Mouse (Mus musculus) spleen, postnatal 4 days (tissue): ENCODE data around the gene Camk2g.
"Not testable (repeated sequence)": the region's sequence is repeated elsewhere in the genome, so short reads cannot be mapped to it uniquely, and the experiment has no call there.

Experiments
- DNase-seq, 2 experiments: peaks; one replicate each; pipeline ENCODE4 v3.0.0; 2022; ENCODE audit warnings: low spot score in 2 of 2

The Camk2g gene

GRCm38 (mm10) chr14:20737306-20737705 is 56.6 kb downstream of the Camk2g start:
- DNase-seq, result peak; percentile 69 to 82

GRCm38 (mm10) chr14:20735892-20736390 is 57.9 kb downstream of the Camk2g start:
- DNase-seq, result no peak

GRCm38 (mm10) chr14:20735052-20735451 is 58.8 kb downstream of the Camk2g start:
- DNase-seq, result peak in 1 of 2 experiments; percentile 64

GRCm38 (mm10) chr14:20733952-20734774 is 59.7 kb downstream of the Camk2g start, which contains the start of gene Ndst2:
TSS of gene Ndst2 (minus strand) at chr14:20734562.
- peak; percentile 89 to 94 for DNase-seq

GRCm38 (mm10) chr14:20733041-20733951 is 60.6 kb downstream of the Camk2g start:
- DNase-seq, result no peak

- DNase-seq, result no peak
Measured at GRCm38 (mm10) chr14:20730853-20731602, 62.9 kb downstream of the Camk2g start.

- no peak for DNase-seq
Measured at GRCm38 (mm10) chr14:20729871-20730270, 64.0 kb downstream of the Camk2g start.

GRCm38 (mm10) chr14:20725660-20726339 is 68.1 kb downstream of the Camk2g start:
- DNase-seq, result no peak

GRCm38 (mm10) chr14:20724043-20724442 is 69.8 kb downstream of the Camk2g start:
- peak; percentile 61 to 86 for DNase-seq

GRCm38 (mm10) chr14:20723006-20723405 is 70.9 kb downstream of the Camk2g start:
- DNase-seq, result no peak

- no peak for DNase-seq
Measured at GRCm38 (mm10) chr14:20721371-20721770, 72.5 kb downstream of the Camk2g start.

GRCm38 (mm10) chr14:20719767-20720166 is 74.1 kb downstream of the Camk2g start:
- no peak for DNase-seq

- DNase-seq, result no peak
Measured at GRCm38 (mm10) chr14:20718443-20718842, 75.4 kb downstream of the Camk2g start.

- no peak for DNase-seq
Measured at GRCm38 (mm10) chr14:20713832-20714231, 80.1 kb downstream of the Camk2g start.

- DNase-seq, result no peak
Measured at GRCm38 (mm10) chr14:20708239-20708638, 85.6 kb downstream of the Camk2g start.

- peak; percentile 83 to 91 for DNase-seq
Measured at GRCm38 (mm10) chr14:20707201-20708190, 86.4 kb downstream of the Camk2g start, which contains the start of gene Zswim8. TSS of gene Zswim8 (plus strand) at chr14:20707552.

- DNase-seq, result not testable (repeated sequence)
Measured at GRCm38 (mm10) chr14:20703461-20703860, 90.4 kb downstream of the Camk2g start.

- peak; percentile 85 to 94 for DNase-seq
Measured at GRCm38 (mm10) chr14:20702741-20703381, 91.0 kb downstream of the Camk2g start, which contains the start of gene Chchd1. TSS of gene Chchd1 (plus strand) at chr14:20703006.
